Mouse (Mus musculus) lung, embryonic 14.5 days (tissue): Measurements from ENCODE around the gene Naa15. TPM values are rescaled to one million over a fixed set of nuclear protein-coding genes. Genes with fewer than 3 reads are reported as not detected.

Experiments
- ATAC-seq: fragments of 200-750 bp; cut with Nextera tagmentation; 2 replicates; pipeline ENCODE4 v1.8.0; 2017; ENCODE audit warnings: mild to moderate bottlenecking, moderate TSS enrichment, moderate library complexity; ENCODE audit not compliant: insufficient read depth
- DNase-seq: peaks from one replicate; pipeline ENCODE4 v3.0.0-alpha.2; 2015
- H3K27ac ChIP-seq: fragments of 300-500 bp; sonication (generic); 2 replicates; pipeline ENCODE4 v1.5.1; 2014; ENCODE audit warnings: low read depth, mild to moderate bottlenecking, moderate library complexity
- H3K27me3 ChIP-seq: fragments of 300-500 bp; sonication (generic); 2 replicates; pipeline ENCODE4 v1.6.1; 2014; ENCODE audit warnings: low read length, control low read depth; ENCODE audit not compliant: insufficient read depth
- H3K36me3 ChIP-seq: fragments of 300-500 bp; sonication (generic); 2 replicates; pipeline ENCODE4 v1.6.1; 2014; ENCODE audit warnings: control low read depth; ENCODE audit not compliant: insufficient read depth
- H3K4me1 ChIP-seq: fragments of 300-500 bp; sonication (generic); 2 replicates; pipeline ENCODE4 v1.6.1; 2014; ENCODE audit warnings: antibody characterized with exemption, control low read depth; ENCODE audit not compliant: insufficient read depth
- H3K4me2 ChIP-seq: fragments of 300-500 bp; sonication (generic); 2 replicates; pipeline ENCODE4 v1.6.1; 2014; ENCODE audit warnings: mild to moderate bottlenecking
- H3K4me3 ChIP-seq: fragments of 300-500 bp; sonication (generic); 2 replicates; pipeline ENCODE4 v1.5.1; 2014; ENCODE audit warnings: low read depth, low read length
- H3K9ac ChIP-seq: fragments of 300-500 bp; sonication (generic); 2 replicates; pipeline ENCODE4 v1.6.1; 2014
- H3K9me3 ChIP-seq: fragments of 300-500 bp; sonication (generic); 2 replicates; pipeline ENCODE4 v1.6.1; 2016; ENCODE audit warnings: low read depth, low read length, control low read depth
- CTCF ChIP-seq: IDR thresholded peaks from 2 replicates; pipeline ENCODE4 v1.5.1; 2016; ENCODE audit warnings: antibody characterized with exemption, low read depth
- WGBS: fragments of 180-500 bp; shearing (Covaris S2); extraction: QIAGEN DNeasy Blood & Tissue Kit; methylation state at CpG from one replicate; pipeline ENCODE4 v1.1.7; 2014; 5-methylcytosine and 5-hydroxymethylcytosine counted together
- polyA plus RNA-seq: library from polyadenylated mRNA; unstranded; fragments of >200 nt; fragmentation: Nextera tagmentation; extraction: Ambion mirVana; gene quantifications from 2 replicates; pipeline ENCODE4 v1.2.1, GENCODE M21; 2014

The Naa15 gene
- polyA plus RNA-seq, 1 experiment from 2014 or later = 45.4 TPM

GRCm38 (mm10) chr3:51517467-51517866, 102.5 kb downstream of the Naa15 start:
- peaks cover 34% of the 10 kb centered on the region for H3K36me3 ChIP-seq
- WGBS = 85% methylated on average over 4 of the region's 4 CpGs
- H3K4me1 ChIP-seq = no peaks in the 10 kb centered on the region
- no peak for TF ChIP-seq CTCF
- DNase-seq = no peak
- H3K4me3 ChIP-seq = no peak overlapping the region
- no peak overlapping the region for H3K9ac ChIP-seq
- no peak overlapping the region for H3K4me2 ChIP-seq
- H3K27ac ChIP-seq = no peak overlapping the region
- no peak for ATAC-seq
- H3K27me3 ChIP-seq = no peaks in the 10 kb centered on the region
- H3K9me3 ChIP-seq = no peaks in the 10 kb centered on the region

GRCm38 (mm10) chr3:51517878-51518762, 103.2 kb downstream of the Naa15 start:
- ATAC-seq = no peak
- no peaks in the 10 kb centered on the region for H3K9me3 ChIP-seq
- H3K4me2 ChIP-seq = no peak overlapping the region
- WGBS = 75% methylated on average over 12 of the region's 12 CpGs
- H3K4me3 ChIP-seq = no peak overlapping the region
- no peaks in the 10 kb centered on the region for H3K27me3 ChIP-seq
- H3K36me3 ChIP-seq = peaks cover 40% of the 10 kb centered on the region
- no peak for TF ChIP-seq CTCF
- no peak overlapping the region for H3K9ac ChIP-seq
- H3K4me1 ChIP-seq = no peaks in the 10 kb centered on the region
- DNase-seq = no peak
- H3K27ac ChIP-seq = no peak overlapping the region

GRCm38 (mm10) chr3:51518763-51519121, 103.8 kb downstream of the Naa15 start:
- Histone ChIP-seq H3K9me3 (no peaks in the 10 kb centered on the region), H3K36me3 (peaks cover 46% of the 10 kb centered on the region), H3K4me3 (no peak overlapping the region), H3K4me1 (no peaks in the 10 kb centered on the region), H3K4me2 (no peak overlapping the region), H3K9ac (no peak overlapping the region), H3K27ac (no peak overlapping the region), H3K27me3 (no peaks in the 10 kb centered on the region)
- no peak for ATAC-seq
- TF ChIP-seq CTCF = no peak
- no peak for DNase-seq
- WGBS = 65% methylated on average over 8 of the region's 8 CpGs

- Histone ChIP-seq H3K4me3 (no peak overlapping the region), H3K4me2 (no peak overlapping the region), H3K27me3 (no peaks in the 10 kb centered on the region), H3K36me3 (peaks cover 67% of the 10 kb centered on the region), H3K9me3 (no peaks in the 10 kb centered on the region), H3K4me1 (no peaks in the 10 kb centered on the region), H3K27ac (no peak overlapping the region), H3K9ac (no peak overlapping the region)
- no peak for TF ChIP-seq CTCF
- ATAC-seq (no peak), DNase-seq (no peak)
- WGBS = 82% methylated on average over 14 of the region's 14 CpGs
These were observed 106.3 kb downstream of the Naa15 start for GRCm38 (mm10) chr3:51521262-51521661.

GRCm38 (mm10) chr3:51525186-51525785, 110.3 kb downstream of the Naa15 start:
- Histone ChIP-seq H3K9me3 (no peaks in the 10 kb centered on the region), H3K27ac (no peak overlapping the region), H3K4me3 (no peak overlapping the region), H3K4me2 (no peak overlapping the region), H3K27me3 (no peaks in the 10 kb centered on the region), H3K36me3 (peaks cover 80% of the 10 kb centered on the region), H3K4me1 (no peaks in the 10 kb centered on the region), H3K9ac (no peak overlapping the region)
- DNase-seq (no peak), ATAC-seq (no peak)
- WGBS = 82% methylated on average over 16 of the region's 16 CpGs
- TF ChIP-seq CTCF = no peak

Other genes starting within 250 kb of the Naa15 start
- gene Noct, start 190.7 kb upstream of the Naa15 start, polyA plus RNA-seq = 7.6 and 8.9 TPM in 2 replicates
- gene Elf2, start 74.5 kb upstream of the Naa15 start, polyA plus RNA-seq = 59.4 and 60.8 TPM in 2 replicates
- 2.7 and 3.6 TPM in 2 replicates for gene Mgarp, start 18.4 kb upstream of the Naa15 start, polyA plus RNA-seq
- gene Ndufc1, start 6.2 kb upstream of the Naa15 start, polyA plus RNA-seq = 650 and 732 TPM in 2 replicates
- 17.8 and 21.3 TPM in 2 replicates for gene Rab33b, start 68.8 kb downstream of the Naa15 start, polyA plus RNA-seq
- 4.3 and 4.5 TPM in 2 replicates for gene Setd7, start 145.7 kb downstream of the Naa15 start, polyA plus RNA-seq
- 1.8 and 1.9 TPM in 2 replicates for gene Mgst2, start 245.2 kb downstream of the Naa15 start, polyA plus RNA-seq